Mouse (Mus musculus) brain, embryonic 18.5 days (tissue): ENCODE measurements around the gene Rab5a.
"Not testable (repeated sequence)": the region's sequence is repeated elsewhere in the genome, so short reads cannot be mapped to it uniquely, and the experiment has no call there.

Source experiments
- DNase-seq: peaks from one replicate; pipeline ENCODE4 v3.0.0-alpha.2; 2012; ENCODE audit warnings: low read depth, low spot score

Rab5a gene

DNA sequence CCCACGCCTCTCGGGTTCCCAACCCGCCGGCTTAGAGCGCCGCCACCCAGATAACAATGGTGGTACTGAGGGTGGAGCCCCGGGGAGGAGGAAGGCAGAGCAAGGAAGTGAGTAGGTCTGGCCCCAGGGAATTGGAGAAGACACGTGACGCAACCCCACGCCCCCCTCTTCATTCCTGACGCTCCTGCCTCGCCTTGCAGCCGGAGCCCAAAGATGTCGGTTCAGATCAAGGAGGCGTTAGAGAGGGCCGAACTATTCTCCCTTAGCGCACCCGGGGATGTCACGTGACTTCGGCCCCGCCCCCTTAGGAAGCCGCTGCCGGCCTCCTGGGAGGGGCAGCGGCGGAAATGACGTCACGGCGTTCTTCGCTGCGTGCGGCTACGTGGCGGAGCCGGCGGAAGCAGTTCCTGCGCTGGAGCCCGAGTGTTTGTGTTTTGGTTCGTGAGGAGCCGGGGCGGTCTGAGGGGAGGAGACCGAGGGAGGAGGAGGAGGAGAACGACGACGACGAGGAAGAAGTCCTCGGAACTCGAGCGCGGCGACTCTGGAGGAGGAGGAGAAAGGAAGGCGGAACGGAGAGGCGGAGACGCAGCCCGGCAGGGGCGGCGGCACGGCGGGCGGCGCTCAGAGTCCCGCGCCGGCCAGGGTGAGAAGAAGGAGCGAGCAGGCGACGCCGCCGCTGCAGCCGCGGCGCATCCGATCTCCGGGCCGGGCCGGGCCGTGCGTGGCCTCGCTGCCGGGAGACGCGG is at the start of gene Rab5a:
Gene Rab5a, plus strand, starts transcription at position 377 of the 746 bp plus-strand sequence.
- peak; percentile 96 for DNase-seq

- DNase-seq = no peak
These were observed 22.9 kb upstream of the Rab5a start for GRCm38 (mm10) chr17:53456152-53456551.

GRCm38 (mm10) chr17:53456742-53457141 is 22.3 kb upstream of the Rab5a start:
- DNase-seq = no peak

DNA sequence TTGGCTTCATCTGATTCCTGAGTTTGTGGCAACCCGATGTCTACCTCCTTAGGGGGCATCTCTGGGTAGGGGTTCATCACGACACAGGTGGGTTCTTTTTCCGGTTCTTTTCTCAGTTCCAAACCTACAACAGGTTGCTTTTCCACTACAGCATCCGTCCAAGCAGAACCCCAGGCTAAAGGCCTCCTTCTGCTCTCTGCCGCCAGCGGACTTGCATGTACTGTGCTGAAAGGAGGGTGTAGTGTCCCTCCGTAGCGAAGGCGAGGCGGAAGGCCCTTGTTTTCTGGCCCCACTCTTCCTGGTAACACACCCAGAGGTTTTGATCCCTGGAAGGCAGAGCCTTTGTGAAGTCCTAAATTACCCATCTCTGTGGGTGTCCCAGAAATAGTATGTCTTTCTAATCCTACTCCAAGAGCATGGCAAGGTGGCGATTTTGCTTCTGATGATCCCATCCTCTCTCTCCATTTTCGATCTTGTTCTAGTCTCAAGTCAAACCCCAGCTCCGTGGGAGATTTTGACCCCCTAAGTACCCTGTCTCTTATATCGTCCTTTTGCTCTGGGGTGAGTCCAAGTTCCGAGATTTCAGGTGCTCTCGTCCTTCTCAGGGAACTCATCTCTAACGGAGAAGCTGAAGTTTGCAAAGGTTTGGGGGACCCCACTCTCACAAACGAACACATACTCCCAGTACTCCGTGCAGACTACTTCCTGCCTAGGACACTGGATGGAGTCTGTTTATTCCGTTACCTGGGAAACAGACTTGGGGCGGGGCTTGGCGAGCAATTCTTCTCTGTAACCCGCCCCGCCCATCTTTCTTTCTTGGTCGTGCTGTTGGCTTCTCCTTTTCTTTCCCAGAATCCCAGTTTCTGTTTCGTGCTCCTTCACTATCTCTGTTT is 16.2 kb upstream of the Rab5a start, which contains the start of gene Efhb:
Gene Efhb, minus strand, starts transcription at position 719 of the 893 bp plus-strand sequence.
- no peak for DNase-seq

- DNase-seq = no peak
These were observed 15.6 kb upstream of the Rab5a start for GRCm38 (mm10) chr17:53463496-53463840.

DNA sequence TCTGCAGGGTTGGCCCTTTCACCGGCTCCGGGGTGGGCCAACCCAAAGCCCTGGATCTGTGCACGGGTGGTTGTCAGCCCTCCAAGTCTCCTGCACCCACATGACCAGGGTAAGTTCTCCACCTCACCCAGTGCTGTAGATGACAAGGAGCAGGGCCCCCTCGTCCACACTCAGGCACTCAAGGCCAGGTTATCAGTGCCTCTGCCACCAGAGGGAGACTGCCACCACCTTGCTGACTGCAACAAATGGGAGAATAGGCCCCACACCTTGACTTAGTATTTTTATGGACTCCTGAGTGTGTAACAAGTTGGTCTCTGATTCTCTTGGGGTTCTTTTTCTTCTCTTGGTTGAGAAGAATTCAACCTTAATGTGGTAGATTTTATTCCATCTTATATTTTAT is 13.5 kb upstream of the Rab5a start:
- DNase-seq = no peak

DNA sequence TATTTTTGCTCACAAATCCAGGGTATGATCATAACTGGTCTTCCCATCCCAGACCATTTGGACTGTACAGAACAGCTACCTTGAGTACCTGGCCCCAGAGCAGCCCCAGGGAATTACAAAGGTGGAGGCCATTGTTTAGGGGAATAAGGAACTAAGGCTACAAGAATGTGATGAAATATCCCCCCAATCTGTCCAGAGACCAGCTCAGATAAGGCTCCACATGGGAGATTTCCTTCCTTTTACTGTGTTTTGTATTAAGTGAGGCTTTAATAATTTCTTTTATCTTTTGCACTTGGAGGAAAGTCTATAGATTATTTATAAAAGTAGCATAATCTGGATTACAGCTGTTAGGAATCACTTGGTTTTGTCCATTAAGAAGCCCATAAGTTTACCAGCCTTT is 10.3 kb upstream of the Rab5a start:
- DNase-seq = no peak

GRCm38 (mm10) chr17:53478066-53478857 is 772 bp upstream of the Rab5a start:
- no peak for DNase-seq

- DNase-seq = no peak
These were observed 589 bp downstream of the Rab5a start for GRCm38 (mm10) chr17:53479604-53480041.

DNA sequence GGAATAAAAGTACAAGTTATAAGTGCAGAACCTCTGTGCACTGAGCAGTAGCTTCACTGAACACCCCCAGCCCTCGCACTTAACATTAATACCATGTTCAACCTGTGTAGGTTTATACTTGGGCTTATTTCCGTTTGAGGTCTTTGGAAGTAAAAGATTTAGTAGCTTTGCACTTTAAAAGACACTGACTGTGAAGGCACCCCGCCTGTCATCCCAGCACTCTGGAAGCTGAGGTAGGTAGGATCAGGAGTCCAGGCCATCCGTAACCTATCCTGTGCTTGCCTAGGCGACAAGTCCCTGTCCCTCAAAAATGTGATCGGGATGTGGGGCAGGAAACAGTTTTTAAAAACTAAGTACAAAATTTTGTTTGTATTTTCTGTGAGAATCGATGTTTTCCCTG is 1.4 kb downstream of the Rab5a start:
- no peak for DNase-seq

GRCm38 (mm10) chr17:53488291-53489006 is 9.4 kb downstream of the Rab5a start:
- DNase-seq = no peak

DNA sequence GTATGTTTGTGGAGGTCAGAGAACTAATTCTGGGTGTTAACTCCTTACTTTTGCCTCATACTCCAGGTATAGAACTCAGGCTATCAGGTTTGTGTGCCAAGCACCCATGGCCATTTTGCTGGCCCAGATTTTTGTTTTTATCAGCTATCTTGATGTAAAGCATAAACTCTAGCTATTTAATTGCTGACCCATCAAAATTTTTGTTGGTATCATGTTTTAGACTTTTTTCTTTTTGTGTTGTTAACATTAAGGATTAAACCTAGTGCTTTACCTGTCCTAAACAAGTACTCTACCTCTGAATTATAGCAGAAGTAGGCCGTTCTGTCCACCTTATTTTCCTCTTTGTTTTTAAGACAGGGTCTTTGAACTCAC is 10.0 kb downstream of the Rab5a start:
- DNase-seq = no peak

GRCm38 (mm10) chr17:53502966-53503365 is 23.9 kb downstream of the Rab5a start:
- DNase-seq = no peak

DNA sequence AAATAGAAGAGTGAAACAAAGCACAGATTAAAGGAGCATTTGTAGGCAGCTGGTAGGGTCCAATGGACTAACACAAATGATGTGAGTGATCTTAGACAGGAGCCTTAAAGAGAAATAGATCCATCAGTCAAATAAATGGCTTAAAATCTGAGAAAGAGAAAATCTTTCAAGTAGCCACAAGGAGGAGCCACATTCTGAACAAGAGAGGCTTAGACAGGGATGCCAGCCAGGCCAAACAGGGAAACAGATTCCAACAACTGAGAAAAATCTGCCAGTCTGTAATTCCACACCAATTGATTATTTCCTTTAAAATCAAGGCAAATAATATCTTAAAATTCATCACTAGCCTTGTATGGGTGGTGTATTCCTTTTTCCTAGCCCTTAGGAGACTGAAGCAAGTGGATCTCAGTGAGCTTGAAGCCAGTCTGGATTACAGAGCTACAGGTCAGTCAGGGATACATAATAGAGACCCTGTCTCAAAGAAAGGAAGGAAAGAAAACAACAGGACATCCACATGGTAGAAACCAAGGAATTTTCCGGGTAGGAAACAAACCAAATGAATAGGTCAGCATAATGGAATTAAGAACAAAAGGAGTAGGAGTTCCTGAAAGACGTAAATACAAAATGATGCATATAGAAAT is 33.4 kb downstream of the Rab5a start:
- peak; percentile 14 for DNase-seq

GRCm38 (mm10) chr17:53519364-53519763 is 40.3 kb downstream of the Rab5a start:
- DNase-seq = no peak

DNA sequence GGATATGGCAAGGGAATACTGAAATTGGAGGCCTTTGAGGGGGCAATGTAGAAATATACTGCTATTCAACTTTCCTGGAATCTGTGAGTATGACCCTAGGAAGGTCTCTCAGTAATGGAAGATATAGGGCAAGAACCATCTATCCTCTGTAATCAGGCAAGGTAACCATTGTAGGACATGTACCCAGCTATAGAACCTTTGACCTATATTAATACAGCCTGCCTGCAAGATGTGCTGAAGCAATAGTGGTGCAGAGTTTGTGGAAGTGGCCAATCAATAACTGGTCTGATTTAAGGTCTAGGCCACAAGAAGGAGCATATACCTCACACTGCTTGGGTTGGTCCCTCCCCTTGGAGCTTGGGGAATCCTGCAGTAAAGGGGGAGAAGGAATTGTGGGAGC is 41.5 kb downstream of the Rab5a start:
- no peak for DNase-seq

DNA sequence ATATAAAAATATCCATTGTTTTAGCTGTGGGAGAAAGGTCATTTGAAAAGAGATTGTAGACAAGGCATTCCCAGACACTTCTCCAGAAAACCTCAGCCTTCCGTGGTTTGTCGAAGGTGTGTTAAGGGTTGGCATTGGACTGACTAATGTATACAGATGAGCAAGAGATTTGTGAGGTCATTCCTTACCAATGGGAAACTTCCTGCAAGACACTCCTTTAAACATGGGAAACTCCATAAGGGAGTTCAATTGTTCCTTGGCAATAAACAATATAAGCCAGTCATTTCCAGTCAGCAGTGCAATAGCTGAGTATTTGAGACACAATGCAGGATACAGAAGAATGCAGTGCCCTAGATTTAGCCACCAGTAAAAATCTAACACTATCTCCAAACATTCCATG is 49.0 kb downstream of the Rab5a start:
- no peak for DNase-seq

GRCm38 (mm10) chr17:53531160-53531559 is 52.1 kb downstream of the Rab5a start:
- DNase-seq = no peak

GRCm38 (mm10) chr17:53532425-53532824 is 53.4 kb downstream of the Rab5a start:
- DNase-seq = no peak

- not testable (repeated sequence) for DNase-seq
These were observed 60.3 kb downstream of the Rab5a start, which contains the start of gene Pp2d1 for GRCm38 (mm10) chr17:53539351-53539750. TSS of gene Pp2d1 (minus strand) at chr17:53539451.

GRCm38 (mm10) chr17:53542536-53542935 is 63.5 kb downstream of the Rab5a start:
- DNase-seq = no peak
